Mouse (Mus musculus): ENCODE results near the gene Cdkal1.

Cdkal1 gene

DNA sequence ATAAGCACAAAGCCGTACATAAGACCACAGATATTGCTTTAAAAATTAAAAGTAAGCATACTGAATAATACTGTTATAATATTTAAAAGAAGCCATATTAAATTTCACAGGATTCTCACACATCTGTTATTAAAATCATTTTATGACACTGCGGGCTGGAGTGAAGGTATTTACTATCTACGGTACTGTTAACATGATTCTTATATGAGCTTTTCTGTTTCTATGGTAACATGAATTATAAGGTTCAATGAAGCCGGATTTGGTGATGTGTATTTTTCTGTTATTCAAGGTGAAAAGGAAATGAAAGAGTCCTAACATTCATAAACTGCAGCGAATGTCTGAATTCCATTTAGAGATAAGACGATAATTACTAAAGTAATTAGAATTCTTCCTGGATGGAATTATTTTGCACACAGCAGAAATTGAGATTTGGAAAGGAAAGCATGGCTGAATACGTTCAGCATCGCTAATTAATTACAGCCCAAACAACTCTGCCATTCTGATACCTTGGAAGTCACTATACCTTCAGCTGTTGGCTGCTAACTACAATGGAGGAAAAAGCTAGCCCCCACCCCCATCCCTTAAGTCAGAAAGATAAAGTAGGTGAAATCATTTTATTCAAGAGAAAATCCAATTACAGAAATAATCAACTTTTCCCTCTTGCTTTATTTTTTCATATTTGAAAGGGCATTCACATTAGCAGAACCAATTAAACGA lies 373.2 kb downstream of the Cdkal1 start:
- no peak for DNase-seq

DNA sequence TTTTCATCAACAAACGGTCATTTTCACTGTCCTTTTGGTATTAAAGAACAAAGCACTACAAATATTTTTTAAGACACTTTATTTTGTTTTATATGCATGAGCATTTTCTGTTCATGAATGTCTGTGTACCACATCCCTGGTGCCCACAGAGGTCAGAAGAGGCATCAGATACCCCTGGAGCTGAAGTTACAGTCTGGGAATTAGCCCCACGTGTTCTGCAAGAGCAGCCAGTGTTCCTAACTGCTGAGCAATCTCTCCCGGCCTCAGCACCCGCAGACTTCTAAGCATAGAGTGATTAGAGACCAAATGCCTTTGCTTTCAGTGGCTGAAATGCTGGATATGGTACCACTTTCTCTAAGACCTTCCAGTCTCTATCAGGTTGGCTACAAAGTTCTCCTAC lies 379.1 kb downstream of the Cdkal1 start:
- DNase-seq: no peak

DNA sequence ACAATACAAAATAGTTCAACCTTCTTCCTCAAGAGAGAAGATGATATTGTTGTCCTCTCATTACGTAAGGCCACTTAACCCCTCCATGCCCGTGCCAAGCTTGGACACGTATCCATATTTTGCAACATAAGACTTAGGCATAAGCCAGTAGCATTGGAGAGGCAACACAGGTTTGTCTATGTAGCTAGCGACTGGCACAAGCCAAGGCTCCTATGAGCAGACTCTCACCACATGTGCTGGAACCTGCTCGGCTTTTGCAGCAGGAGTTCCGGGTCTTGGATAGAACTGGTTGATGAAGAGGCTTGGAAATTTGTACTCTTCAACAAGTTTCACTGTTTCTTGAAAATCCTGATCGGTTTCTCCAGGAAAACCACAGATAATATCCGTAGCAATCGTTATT lies 381.2 kb downstream of the Cdkal1 start:
- peak; percentile 19 to 40 for DNase-seq

- DNase-seq: no peak
These were observed 381.7 kb downstream of the Cdkal1 start for GRCm38 (mm10) chr13:29473779-29474178.

DNA sequence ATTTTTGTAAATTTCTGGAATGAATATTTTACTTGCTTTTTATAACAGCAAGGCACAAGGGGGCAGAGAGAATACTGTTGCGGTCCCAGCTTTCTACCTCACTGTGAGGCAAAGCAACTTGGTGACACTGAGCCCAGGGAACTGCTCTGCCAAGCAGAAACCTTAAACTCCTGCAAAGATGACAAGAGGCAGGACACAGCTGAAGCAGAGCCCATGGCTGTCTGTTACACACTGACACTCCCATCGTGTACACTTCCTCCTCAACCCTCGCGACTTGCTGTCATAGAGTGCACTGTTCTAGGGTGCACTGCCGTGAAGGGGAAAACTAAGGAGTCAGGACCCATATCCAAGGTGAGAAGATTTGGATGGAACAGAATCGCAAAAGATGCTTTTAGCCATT lies 393.2 kb downstream of the Cdkal1 start:
- no peak for DNase-seq

- no peak for DNase-seq
These were observed 394.7 kb downstream of the Cdkal1 start for GRCm38 (mm10) chr13:29460741-29461140.

- DNase-seq: no peak
These were observed 397.1 kb downstream of the Cdkal1 start for GRCm38 (mm10) chr13:29458385-29458784.

- DNase-seq: no peak
These were observed 418.4 kb downstream of the Cdkal1 start for GRCm38 (mm10) chr13:29437067-29437466.

- peak; percentile 50 to 56 for DNase-seq
These were observed 420.7 kb downstream of the Cdkal1 start for GRCm38 (mm10) chr13:29434726-29435125.

- DNase-seq: no peak
These were observed 424.6 kb downstream of the Cdkal1 start for GRCm38 (mm10) chr13:29430919-29431318.

- DNase-seq: no peak
These were observed 425.6 kb downstream of the Cdkal1 start for GRCm38 (mm10) chr13:29429877-29430276.

DNA sequence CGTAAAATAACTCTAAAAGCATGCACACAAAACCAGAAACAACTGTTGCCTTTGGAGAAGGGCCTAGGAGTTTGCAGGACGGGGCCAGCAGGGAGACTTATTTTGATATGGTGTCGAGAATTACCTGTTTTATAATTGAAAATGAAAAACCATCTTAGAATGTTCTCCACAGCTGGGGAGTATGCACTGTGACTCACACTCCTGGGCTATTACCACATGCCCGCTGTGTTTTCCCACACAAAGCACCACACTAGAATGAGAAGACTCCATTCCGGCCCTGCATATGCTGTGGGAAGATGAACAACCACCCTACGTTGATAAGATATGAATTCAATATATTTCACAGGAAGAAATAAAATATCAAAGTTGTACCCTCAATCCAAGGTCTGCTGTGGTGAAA lies 426.3 kb downstream of the Cdkal1 start:
- no peak for DNase-seq

DNA sequence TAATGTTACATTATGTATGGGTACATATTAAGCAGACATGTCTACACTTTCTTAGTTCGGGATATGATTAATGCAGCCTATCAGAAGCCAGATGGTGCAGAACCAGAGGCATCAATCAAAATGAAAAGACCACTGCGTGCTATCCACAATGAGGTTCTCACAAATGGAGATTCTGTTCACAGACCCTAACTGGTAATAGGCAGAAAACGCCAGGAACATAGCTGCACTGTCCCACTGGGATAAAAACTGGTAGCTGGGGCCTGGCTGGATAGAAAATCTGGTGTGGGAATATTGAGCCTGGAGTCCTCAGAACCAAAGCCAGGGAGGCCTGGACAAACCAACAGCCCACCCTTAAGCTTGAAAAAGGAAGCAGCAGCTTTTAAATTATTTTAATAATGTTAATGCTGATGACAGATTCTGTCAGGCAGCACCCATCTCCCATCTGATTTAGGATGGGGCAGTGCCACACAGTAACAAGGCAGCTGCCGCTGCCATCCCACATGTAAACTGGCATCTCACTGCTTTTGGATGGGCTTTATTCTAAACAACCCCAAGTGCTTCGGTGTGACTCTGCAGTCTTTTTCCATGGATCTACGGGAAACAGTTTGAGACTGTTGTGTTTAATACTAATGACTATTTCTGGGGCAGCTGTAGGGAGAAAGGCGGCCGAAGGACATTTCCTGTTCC lies 438.9 kb downstream of the Cdkal1 start:
- peak; percentile 33 to 38 for DNase-seq

DNA sequence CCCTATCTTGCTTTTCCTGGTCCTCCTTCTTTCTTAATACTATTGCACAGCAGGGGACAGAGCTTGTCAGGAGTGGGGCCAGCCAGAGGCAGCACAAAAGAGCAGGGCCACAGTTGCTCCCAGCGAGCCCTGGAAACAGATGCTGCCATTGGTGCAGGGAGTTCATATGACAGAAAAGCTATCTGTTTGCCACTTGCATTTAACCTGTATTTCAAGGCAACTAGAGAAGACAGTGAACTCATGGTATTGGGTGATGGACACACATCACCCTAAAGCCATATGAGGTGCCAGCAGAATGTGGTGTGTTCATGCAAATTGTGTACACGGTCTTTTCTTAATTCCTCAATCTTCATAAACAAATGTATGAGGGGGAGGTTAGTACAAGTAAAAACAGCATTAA lies 439.5 kb downstream of the Cdkal1 start:
- peak; percentile 14 to 26 for DNase-seq

DNA sequence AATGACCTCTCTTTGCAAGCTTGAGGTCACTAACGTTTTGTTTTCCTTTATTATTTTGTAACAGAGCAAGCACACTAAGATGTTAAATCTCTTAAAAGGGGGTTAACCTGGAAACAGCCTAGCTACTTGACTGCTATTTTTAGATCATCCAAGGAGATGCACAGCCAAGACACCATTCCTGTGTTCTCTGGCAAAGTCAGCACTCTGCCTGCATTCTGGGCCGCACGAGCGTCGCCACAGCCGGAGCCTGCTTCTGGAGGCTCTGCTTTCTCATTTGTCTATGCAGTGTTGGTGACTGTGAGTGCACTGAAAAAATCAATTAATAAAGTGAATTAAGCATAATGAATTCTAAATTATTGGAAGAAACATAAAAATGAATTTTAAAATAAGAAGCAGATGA lies 440.6 kb downstream of the Cdkal1 start:
- peak; percentile 45 to 59 for DNase-seq

- DNase-seq: peak in 1 of 2 experiments; percentile 19
These were observed 441.0 kb downstream of the Cdkal1 start for GRCm38 (mm10) chr13:29414470-29414869.

DNA sequence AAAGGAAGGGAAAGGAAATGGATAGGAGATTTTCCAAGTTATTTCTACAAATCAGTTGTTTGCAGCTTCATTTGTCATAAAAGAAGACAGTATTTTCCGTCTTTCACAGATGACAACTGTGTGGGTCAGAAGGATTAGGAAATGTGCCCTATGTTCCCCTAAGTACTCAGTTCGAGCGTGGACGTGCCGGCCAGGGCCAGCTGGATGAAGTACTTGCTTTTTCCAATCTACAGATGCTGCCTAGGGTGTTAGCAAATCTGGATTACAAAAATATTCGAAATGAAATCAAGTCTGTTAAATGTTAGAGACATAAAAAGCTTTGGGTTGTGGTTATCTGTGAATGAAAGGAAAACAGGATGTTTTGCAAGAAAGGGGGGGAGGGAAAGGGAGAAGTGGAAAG lies 444.3 kb downstream of the Cdkal1 start:
- no peak for DNase-seq

- no peak for DNase-seq
These were observed 447.9 kb downstream of the Cdkal1 start for GRCm38 (mm10) chr13:29407619-29408018.

- no peak for DNase-seq
These were observed 450.2 kb downstream of the Cdkal1 start for GRCm38 (mm10) chr13:29405316-29405715.

- DNase-seq: no peak
These were observed 452.3 kb downstream of the Cdkal1 start for GRCm38 (mm10) chr13:29403217-29403616.

GRCm38 (mm10) chr13:29402526-29403040 lies 452.9 kb downstream of the Cdkal1 start:
- no peak for DNase-seq

- DNase-seq: no peak
These were observed 455.6 kb downstream of the Cdkal1 start for GRCm38 (mm10) chr13:29399908-29400307.

GRCm38 (mm10) chr13:29398456-29398855 lies 457.0 kb downstream of the Cdkal1 start:
- peak; percentile 38 to 48 for DNase-seq

DNA sequence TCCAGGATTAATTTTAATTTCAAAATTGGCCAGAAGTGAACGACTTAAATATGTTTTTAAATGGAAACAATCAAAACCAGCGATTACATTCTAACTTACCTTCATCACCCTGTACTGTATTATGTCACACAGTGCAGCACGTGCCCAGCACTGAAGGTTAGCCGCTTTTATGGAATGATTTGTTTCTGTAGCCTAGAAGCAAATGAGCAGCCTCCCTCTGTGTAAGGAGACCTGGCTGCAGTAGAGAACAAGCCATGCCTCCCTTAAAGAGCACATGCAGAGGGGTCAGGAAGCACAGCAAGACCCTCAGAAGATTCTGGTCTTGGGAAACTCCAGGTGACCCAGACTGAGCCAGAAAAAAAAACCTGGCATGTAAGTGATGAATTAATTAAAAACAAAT lies 459.8 kb downstream of the Cdkal1 start:
- DNase-seq: no peak
